Mouse (Mus musculus): ENCODE measurements around the gene Gm20924. TPM values are rescaled to one million over a fixed set of nuclear protein-coding genes. Genes with fewer than 3 reads are reported as not detected.

Gene Gm20924
- polyA plus RNA-seq (2015; fragmentation: Illumina TruSeq; extraction: RNeasy Lipid Tissue Mini Kit (QIAGEN cat#74804); ENCODE audit: insufficient read depth, low read depth, low replicate concordance) = not detected

GRCm38 (mm10) chrY:65207427-65207826 is at the start of gene Gm20924:
Gm20924 (minus strand) TSS chrY:65207527.

Other genes with a start within 250 kb of the Gm20924 start
- not detected for gene Gm20736, start 170.2 kb upstream of the Gm20924 start, polyA plus RNA-seq (2015; fragmentation: Illumina TruSeq; extraction: RNeasy Lipid Tissue Mini Kit (QIAGEN cat#74804); ENCODE audit: insufficient read depth, low read depth, low replicate concordance)

All from pancreas, adult 10 weeks (tissue).